ENCODE assay signal across 13 mouse cellular contexts in the genomic region with DNA sequence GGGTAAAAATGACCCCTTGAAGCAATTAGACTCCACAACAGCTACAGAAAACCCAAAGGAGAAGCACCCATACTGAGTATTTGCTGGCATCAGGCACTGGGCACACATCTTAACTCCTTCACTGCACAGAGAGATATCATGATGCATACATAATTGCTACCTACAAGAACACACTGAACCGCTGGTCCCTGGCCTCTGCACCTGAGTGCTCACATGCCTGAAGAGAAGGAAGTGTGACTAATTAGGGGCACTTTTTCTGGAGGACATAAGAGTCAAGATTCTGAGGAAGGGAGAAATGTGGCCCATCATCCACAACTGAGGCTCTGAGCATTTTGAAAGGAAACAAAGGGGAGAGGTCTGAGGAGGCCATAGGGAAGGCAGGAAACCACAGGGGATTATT.
"Had no signal": no experiment of that assay in that cellular context is flagged by ENCODE, and none has a peak within 500 bp of the region (broad histone marks: within the 10 kb centered on the region; RNA-seq: fewer than 3 reads in every experiment).

No protein-coding gene starts in this region.

- H3K4me2 ChIP-seq: lung, embryonic 14.5 days; midbrain, embryonic 12.5 days; midbrain, embryonic 15.5 days; neural tube, embryonic 12.5 days; stomach, embryonic 15.5 days had no signal

- DNase-seq: lung, adult 18-20 months; lung, embryonic 14.5 days; lung, postnatal 10 days; lung, postnatal 4 days; right cerebral cortex, postnatal 14 days; thymus, adult 2 months; thymus, postnatal 25 days had no signal

- H3K4me3 ChIP-seq: midbrain, embryonic 10.5 days; midbrain, embryonic 12.5 days; midbrain, embryonic 15.5 days; neural tube, embryonic 12.5 days; stomach, embryonic 15.5 days had no signal

- H3K9ac ChIP-seq: lung, embryonic 14.5 days; midbrain, embryonic 12.5 days; midbrain, embryonic 15.5 days; neural tube, embryonic 12.5 days; stomach, embryonic 15.5 days had no signal

- ATAC-seq: midbrain, embryonic 15.5 days had no signal

- H3K27ac ChIP-seq: midbrain, embryonic 10.5 days; midbrain, embryonic 12.5 days; midbrain, embryonic 15.5 days; neural tube, embryonic 12.5 days; stomach, embryonic 15.5 days; stomach, postnatal 0 days had no signal

- H3K9me3 ChIP-seq: midbrain, embryonic 10.5 days; midbrain, embryonic 12.5 days; midbrain, embryonic 15.5 days; neural tube, embryonic 12.5 days; stomach, embryonic 15.5 days had no signal

- H3K27me3 ChIP-seq: midbrain, embryonic 12.5 days; midbrain, embryonic 15.5 days; neural tube, embryonic 12.5 days; stomach, embryonic 15.5 days had no signal

- H3K4me1 ChIP-seq: stomach, embryonic 15.5 days had no signal

- H3K36me3 ChIP-seq: midbrain, embryonic 10.5 days; midbrain, embryonic 12.5 days; midbrain, embryonic 15.5 days; neural tube, embryonic 12.5 days; stomach, embryonic 15.5 days had no signal
